Mouse (Mus musculus): ENCODE results near the gene Pmfbp1. TPM values are rescaled to one million over a fixed set of nuclear protein-coding genes. Genes with fewer than 3 reads are reported as not detected.

The Pmfbp1 gene
- polyA plus RNA-seq, 1 experiment from 2014 or later: not detected

Other genes with a start within 250 kb of the Pmfbp1 start
- gene Dhx38, start 71.8 kb downstream of the Pmfbp1 start, polyA plus RNA-seq (2015; fragmentation: Nextera tagmentation; extraction: Ambion mirVana): 12.5 and 14.4 TPM in 2 replicates
- 11.8 and 13.4 TPM in 2 replicates for gene Txnl4b, start 71.9 kb downstream of the Pmfbp1 start, polyA plus RNA-seq (2015; fragmentation: Nextera tagmentation; extraction: Ambion mirVana)
- 13.9 and 16.7 TPM in 2 replicates for gene Hp, start 85.1 kb downstream of the Pmfbp1 start, polyA plus RNA-seq (2015; fragmentation: Nextera tagmentation; extraction: Ambion mirVana)
- 25.9 and 26.5 TPM in 2 replicates for gene Dhodh, start 114.6 kb downstream of the Pmfbp1 start, polyA plus RNA-seq (2015; fragmentation: Nextera tagmentation; extraction: Ambion mirVana)
- 0.58 and 0.85 TPM in 2 replicates for gene Pkd1l3, start 120.5 kb downstream of the Pmfbp1 start, polyA plus RNA-seq (2015; fragmentation: Nextera tagmentation; extraction: Ambion mirVana)
- gene Ist1, start 199.2 kb downstream of the Pmfbp1 start, polyA plus RNA-seq (2015; fragmentation: Nextera tagmentation; extraction: Ambion mirVana): 35.8 and 44.2 TPM in 2 replicates
- gene Zfp821, start 211.5 kb downstream of the Pmfbp1 start, polyA plus RNA-seq (2015; fragmentation: Nextera tagmentation; extraction: Ambion mirVana): 5.4 and 6.0 TPM in 2 replicates
- 2.9 and 3.0 TPM in 2 replicates for gene Atxn1l, start 243.7 kb downstream of the Pmfbp1 start, polyA plus RNA-seq (2015; fragmentation: Nextera tagmentation; extraction: Ambion mirVana)